Mouse (Mus musculus) G1E-ER4 (cell line): ENCODE results near the gene Helt. TPM values are rescaled to one million over a fixed set of nuclear protein-coding genes. Genes with fewer than 3 reads are reported as not detected.

ENCODE experiments used
- GATA1 ChIP-seq: IDR thresholded peaks from one replicate; pipeline ENCODE4 v1.8.0; 2012; ENCODE audit warnings: low read length, inconsistent platforms
- polyA plus RNA-seq: library from polyadenylated mRNA; stranded (reverse); fragments of >175 nt; gene quantifications from 2 replicates; pipeline ENCODE4 v1.2.3, GENCODE M21; 2012

Helt gene
- not detected in 2 replicates for polyA plus RNA-seq

DNA sequence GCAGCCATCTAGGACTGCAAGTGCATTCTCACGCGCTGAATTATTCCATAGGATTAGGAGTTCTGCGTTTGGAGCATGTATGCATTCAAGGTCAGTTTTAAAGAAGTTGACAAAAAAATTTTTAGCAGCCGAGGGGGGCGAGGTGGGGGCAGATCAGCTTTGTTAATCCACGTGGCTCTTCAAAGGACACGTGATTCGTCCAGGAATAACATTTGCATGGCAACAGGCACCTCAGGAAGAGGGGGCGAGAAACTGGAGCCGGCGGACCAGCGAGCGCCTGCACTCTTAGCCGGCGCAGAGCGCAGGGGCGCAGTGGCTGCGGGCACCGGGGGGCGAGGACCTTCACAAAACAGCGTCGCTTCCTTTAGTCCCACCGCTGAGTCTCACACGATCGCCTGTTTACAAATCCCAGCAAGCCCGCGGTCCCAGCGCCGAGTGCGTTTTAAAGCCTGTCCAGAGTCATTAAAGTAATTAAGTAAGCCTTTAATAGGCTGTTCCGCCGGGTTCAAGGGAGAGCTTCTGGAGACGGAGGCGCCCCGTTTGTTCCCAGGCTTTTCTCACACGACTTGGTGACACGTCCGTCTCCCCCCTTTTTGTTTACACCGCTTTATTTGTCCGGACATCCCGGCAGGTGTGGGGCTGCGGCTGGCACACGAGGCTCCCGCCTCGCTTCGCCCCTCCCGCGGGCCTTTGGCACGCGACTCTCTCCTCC lies at the start of gene Helt:
TSS of gene Helt (minus strand) at position 491 of the 712 bp plus-strand sequence.
- TF ChIP-seq GATA1: no peak

DNA sequence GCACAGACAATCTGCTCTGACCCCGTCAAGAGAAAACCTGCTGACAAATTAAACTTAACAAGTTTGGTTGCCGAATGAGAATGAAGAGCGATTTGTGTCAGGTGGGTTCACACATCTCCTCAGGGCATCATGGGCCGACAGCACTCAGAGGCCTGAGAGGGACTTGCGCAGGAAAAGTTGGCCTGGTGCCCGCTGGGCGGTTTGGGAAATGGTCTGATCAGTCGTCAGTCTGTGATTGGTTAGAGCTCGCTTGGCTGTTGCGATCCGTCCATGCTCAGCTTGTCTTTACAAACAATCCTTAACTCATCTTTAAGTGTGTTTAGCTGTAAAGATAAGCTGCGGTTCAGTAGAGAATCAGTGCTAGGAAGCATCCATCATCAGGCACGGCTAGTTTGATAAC lies 47.8 kb upstream of the Helt start:
- TF ChIP-seq GATA1: no peak

GRCm38 (mm10) chr8:46340381-46341273 lies 46.2 kb upstream of the Helt start:
- no peak for TF ChIP-seq GATA1

GRCm38 (mm10) chr8:46339317-46339716 lies 44.8 kb upstream of the Helt start:
- no peak for TF ChIP-seq GATA1

DNA sequence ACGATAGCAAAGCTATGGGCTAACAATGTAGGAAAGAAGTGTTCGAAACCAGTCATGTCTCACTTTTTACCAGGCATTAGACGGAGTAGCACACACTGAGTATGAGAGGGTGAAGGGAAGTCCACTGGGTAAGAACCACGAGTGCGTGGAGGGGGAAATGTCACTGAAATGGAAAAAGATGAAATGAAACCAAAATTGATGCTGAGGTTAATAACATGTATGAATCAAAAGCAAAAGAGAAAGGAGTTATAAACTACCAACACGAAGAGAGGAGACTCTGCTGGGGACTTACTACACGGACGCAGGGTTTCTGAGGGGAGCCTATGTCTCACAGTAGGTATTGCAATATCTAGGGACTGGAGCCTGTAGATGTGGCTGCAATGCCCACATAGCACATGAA lies 41.9 kb upstream of the Helt start:
- no peak for TF ChIP-seq GATA1

DNA sequence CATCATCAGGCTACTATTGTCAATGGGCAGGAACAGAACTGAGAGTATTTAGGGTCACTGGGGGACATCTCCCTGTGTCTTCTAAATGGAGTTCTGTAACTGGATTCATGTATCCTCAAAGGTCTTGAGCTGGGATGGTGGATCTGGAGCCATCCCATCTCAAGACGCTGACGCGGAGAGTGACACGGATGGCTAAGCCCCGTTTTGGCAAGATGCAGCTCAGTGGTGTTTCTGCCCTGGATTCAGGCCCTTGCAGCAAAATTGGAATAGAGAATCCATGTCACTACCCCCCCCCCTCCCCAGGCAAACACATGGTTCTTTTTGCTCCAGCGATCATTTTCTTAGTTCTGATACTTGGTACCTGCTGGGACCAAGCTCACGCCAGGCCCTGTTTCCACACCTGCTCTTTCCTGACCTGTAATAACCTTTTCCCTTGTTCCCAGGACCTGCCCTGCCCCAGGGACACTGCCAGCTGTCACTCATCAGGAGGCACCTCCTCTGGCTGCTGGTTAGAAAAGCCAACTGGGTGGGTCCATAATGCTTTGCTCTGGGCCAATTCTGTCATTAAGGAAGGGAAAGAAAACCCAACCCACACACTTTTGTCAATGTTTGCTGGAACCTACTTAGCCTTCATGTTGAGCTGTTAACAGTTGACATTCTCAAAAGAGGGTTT lies 38.1 kb upstream of the Helt start:
- no peak for TF ChIP-seq GATA1

DNA sequence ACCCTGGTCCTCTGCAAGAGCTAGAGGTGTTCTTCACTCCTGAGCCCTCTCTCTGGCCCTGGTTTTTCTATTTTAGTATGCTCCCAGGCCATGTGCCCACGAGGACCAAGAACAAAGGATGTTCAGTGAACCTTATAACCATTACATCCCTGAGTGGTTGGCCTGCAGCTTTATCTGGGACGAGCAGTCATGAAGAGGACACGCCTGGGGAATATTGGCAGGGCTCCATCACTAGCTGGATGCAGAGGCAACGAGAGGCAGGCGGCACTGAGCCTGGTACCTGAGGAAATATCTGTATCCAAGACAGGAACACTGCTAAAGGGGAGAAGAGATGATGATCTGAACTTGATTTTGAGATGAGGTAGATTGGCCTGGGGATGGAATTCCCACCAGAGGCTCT lies 37.3 kb upstream of the Helt start:
- no peak for TF ChIP-seq GATA1

- TF ChIP-seq GATA1: no peak
These were observed 34.9 kb upstream of the Helt start for GRCm38 (mm10) chr8:46329396-46329795.

GRCm38 (mm10) chr8:46327284-46327683 lies 32.8 kb upstream of the Helt start:
- no peak for TF ChIP-seq GATA1

DNA sequence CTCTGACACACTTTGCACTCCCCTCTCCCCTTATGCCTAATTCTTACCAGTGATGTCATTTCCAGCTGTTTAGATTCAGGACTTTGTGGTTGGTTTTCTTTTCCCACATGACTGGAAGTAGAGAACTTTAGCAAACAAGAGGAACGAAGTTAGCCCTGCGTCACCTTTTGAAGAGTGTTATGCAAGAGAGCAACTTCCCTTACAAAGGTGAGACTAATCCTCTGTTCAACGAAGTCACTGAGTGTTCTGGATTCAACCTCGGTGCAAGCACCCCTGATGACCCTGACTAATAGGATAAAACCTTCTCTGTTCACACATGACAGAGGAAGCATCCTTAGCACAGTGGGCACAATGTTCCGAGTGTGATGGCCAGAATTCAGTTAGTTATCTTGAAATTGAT lies 32.2 kb upstream of the Helt start:
- TF ChIP-seq GATA1: no peak

DNA sequence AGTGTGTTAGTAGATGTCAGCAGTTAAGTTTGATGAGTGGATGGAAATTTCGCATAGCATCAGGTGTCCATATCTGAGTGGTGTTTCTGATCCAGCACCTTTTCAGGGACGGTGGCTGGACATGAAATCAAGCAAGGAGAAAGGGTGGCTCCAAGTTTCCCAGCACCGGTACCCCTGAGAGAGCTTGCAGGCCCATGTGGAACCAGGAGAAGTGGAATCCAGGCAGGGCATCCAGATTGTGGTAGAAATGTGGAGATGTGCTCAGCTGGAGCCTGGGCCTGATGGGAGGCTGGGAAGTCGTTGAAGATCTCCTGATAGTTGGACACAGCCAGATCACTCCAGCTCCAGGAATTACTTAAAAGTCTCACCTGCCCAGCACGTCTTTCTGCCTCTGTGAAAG lies 30.2 kb upstream of the Helt start:
- TF ChIP-seq GATA1: no peak

DNA sequence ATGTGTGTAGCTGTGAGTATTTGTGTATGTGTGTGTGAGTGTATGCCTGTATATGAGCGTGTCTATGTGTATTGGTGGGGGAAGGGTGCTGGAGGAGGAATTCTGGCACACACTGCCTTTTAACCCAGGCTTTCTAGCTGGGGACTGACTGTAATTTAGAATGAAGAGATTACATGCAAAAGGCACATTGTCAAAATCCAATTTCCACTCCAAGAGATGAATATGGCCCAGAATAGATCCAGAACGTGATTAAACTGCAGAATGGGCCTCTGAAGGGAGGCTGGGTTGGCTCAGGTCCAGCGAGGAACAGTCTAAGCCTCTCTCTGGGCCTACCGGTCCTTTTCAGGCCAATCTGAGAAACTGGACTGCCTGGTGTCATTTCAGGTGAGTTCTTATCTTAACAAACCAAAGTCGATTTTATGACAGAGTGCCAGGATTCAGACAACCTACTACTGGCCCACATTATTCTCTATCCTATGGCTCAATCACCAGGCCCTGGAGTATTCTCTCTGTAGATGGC lies 29.3 kb upstream of the Helt start:
- TF ChIP-seq GATA1: no peak

DNA sequence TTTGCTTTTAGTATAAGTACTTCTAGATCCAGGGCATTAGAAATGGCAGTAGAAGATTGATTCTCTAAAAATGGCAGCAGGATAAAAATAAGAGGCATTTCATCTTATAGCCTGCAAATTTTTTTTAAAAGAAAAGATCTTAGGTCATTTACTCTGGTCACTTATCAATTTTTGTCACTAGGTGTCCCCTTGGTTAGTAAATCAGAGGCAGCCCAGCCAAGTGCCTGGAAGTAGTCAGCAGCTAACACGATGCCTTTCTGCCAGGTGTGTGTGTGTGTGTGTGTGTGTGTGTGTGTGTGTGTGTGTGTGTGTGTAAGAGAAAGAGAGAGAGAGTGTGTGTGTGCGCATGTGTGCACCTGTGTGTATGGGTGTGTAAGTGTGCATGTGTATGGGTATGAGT lies 28.4 kb upstream of the Helt start:
- TF ChIP-seq GATA1: no peak

GRCm38 (mm10) chr8:46322421-46322820 lies 27.9 kb upstream of the Helt start:
- no peak for TF ChIP-seq GATA1

- no peak for TF ChIP-seq GATA1
These were observed 24.3 kb upstream of the Helt start for GRCm38 (mm10) chr8:46318802-46319201.

- TF ChIP-seq GATA1: no peak
These were observed 22.7 kb upstream of the Helt start for GRCm38 (mm10) chr8:46317161-46317560.

DNA sequence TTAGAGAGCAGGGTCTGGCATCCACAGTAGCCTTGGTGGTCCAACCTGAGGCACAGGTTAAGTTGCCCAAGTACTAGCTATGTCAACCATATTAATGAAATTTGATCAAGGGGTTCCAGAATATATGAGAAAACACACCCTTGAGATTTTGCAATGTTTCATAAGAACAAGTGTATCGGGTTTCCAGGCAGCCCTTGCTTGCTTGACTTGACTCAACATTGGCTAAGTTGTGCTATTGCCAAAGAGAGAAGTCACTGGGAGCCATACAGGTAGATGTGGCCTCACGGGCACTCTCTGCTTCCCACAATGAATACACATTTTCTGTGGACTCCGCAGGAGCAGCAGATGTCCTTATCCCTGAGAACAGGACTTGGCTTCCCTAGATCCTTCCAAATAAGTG lies 19.3 kb upstream of the Helt start:
- TF ChIP-seq GATA1: no peak
